Mouse (Mus musculus): Measurements from ENCODE around the gene Tmem88. TPM values are rescaled to one million over a fixed set of nuclear protein-coding genes. Genes with fewer than 3 reads are reported as not detected.
A peak's percentile ranks its signal among the peaks of the same experiment; 100 is the strongest.

The Tmem88 gene
- polyA plus RNA-seq, 1 experiment from 2014 or later = 39.6 TPM

- H3K9ac ChIP-seq (ENCODE audit: low read length) = no peak overlapping the region
- ATAC-seq (replicated peaks; ENCODE audit: extremely low read depth, insufficient read depth, low FRiP score) = no peak
- no peak overlapping the region; the same call in 1 of the 2 replicates for H3K4me3 ChIP-seq (ENCODE audit: low read length)
- peak overlapping the region; percentile 93 for H3K4me2 ChIP-seq (ENCODE audit: low read depth, low read length)
- no peaks in the 10 kb centered on the region for H3K27me3 ChIP-seq (ENCODE audit: control insufficient read depth, insufficient read depth, low read length)
- H3K9me3 ChIP-seq (replicated peaks; ENCODE audit: control insufficient read depth, low read length) = no peaks in the 10 kb centered on the region
- whole genome bisulfite sequencing = 44% methylated on average over 2 of the region's 2 CpGs
- H3K36me3 ChIP-seq (ENCODE audit: control insufficient read depth, insufficient read depth) = no peaks in the 10 kb centered on the region
- peak overlapping the region; percentile 62 for H3K27ac ChIP-seq (ENCODE audit: low read length)
- H3K4me1 ChIP-seq (ENCODE audit: control insufficient read depth, insufficient read depth, low read length) = peaks cover 39% of the 10 kb centered on the region
These were observed 27.8 kb downstream of the Tmem88 start for GRCm38 (mm10) chr11:69369990-69370816.

- Histone ChIP-seq H3K9ac (ENCODE audit: low read length) (peak within 1 kb of the TSS; percentile 98), H3K27me3 (ENCODE audit: control insufficient read depth, insufficient read depth, low read length) (no peaks in the 10 kb centered on the region), H3K36me3 (ENCODE audit: control insufficient read depth, insufficient read depth) (no peaks in the 10 kb centered on the region), H3K4me1 (ENCODE audit: control insufficient read depth, insufficient read depth, low read length) (peaks cover 47% of the 10 kb centered on the region), H3K4me3 (ENCODE audit: low read length) (peak within 1 kb of the TSS; percentile 94), H3K4me2 (ENCODE audit: low read depth, low read length) (peak within 1 kb of the TSS; percentile 93), H3K27ac (ENCODE audit: low read length) (peak within 1 kb of the TSS; percentile 91), H3K9me3 (replicated peaks; ENCODE audit: control insufficient read depth, low read length) (no peaks in the 10 kb centered on the region)
- no peak for ATAC-seq (replicated peaks; ENCODE audit: extremely low read depth, insufficient read depth, low FRiP score)
- WGBS = 3% methylated on average over 21 of the region's 34 CpGs
These were observed 28.6 kb downstream of the Tmem88 start, which contains the start of gene Chd3 for GRCm38 (mm10) chr11:69369215-69369989. Gene Chd3, minus strand, starts transcription at chr11:69369406.

GRCm38 (mm10) chr11:69368356-69369214 lies 29.4 kb downstream of the Tmem88 start:
- Histone ChIP-seq H3K27me3 (ENCODE audit: control insufficient read depth, insufficient read depth, low read length) (no peaks in the 10 kb centered on the region), H3K4me1 (ENCODE audit: control insufficient read depth, insufficient read depth, low read length) (peaks cover 49% of the 10 kb centered on the region), H3K36me3 (ENCODE audit: control insufficient read depth, insufficient read depth) (no peaks in the 10 kb centered on the region), H3K9me3 (replicated peaks; ENCODE audit: control insufficient read depth, low read length) (no peaks in the 10 kb centered on the region), H3K4me3 (ENCODE audit: low read length) (peak overlapping the region; percentile 94), H3K4me2 (ENCODE audit: low read depth, low read length) (peak overlapping the region; percentile 93), H3K9ac (ENCODE audit: low read length) (peak overlapping the region; percentile 98), H3K27ac (ENCODE audit: low read length) (peak overlapping the region; percentile 91)
- WGBS = 0% methylated on average over 83 of the region's 106 CpGs
- ATAC-seq (replicated peaks; ENCODE audit: extremely low read depth, insufficient read depth, low FRiP score) = 0 out of 2 replicates have a peak, but pooled peaks have one; percentile 4

- H3K36me3 ChIP-seq (ENCODE audit: control insufficient read depth, insufficient read depth) = no peaks in the 10 kb centered on the region
- H3K9ac ChIP-seq (ENCODE audit: low read length) = peak overlapping the region; percentile 98
- H3K4me1 ChIP-seq (ENCODE audit: control insufficient read depth, insufficient read depth, low read length) = peaks cover 49% of the 10 kb centered on the region
- no peaks in the 10 kb centered on the region for H3K9me3 ChIP-seq (replicated peaks; ENCODE audit: control insufficient read depth, low read length)
- ATAC-seq (replicated peaks; ENCODE audit: extremely low read depth, insufficient read depth, low FRiP score) = no peak
- H3K4me3 ChIP-seq (ENCODE audit: low read length) = peak overlapping the region; percentile 94
- H3K27me3 ChIP-seq (ENCODE audit: control insufficient read depth, insufficient read depth, low read length) = no peaks in the 10 kb centered on the region
- WGBS = under 1% methylated on average over 22 of the region's 22 CpGs
- peak overlapping the region; percentile 91 for H3K27ac ChIP-seq (ENCODE audit: low read length)
- peak overlapping the region; percentile 93 for H3K4me2 ChIP-seq (ENCODE audit: low read depth, low read length)
These were observed 30.2 kb downstream of the Tmem88 start for GRCm38 (mm10) chr11:69367616-69368355.

GRCm38 (mm10) chr11:69366855-69367615 lies 31.0 kb downstream of the Tmem88 start:
- ATAC-seq (replicated peaks; ENCODE audit: extremely low read depth, insufficient read depth, low FRiP score) = no peak
- H3K36me3 ChIP-seq (ENCODE audit: control insufficient read depth, insufficient read depth) = peaks cover 1% of the 10 kb centered on the region; the same call in 1 of the 2 replicates
- no peaks in the 10 kb centered on the region for H3K9me3 ChIP-seq (replicated peaks; ENCODE audit: control insufficient read depth, low read length)
- H3K4me1 ChIP-seq (ENCODE audit: control insufficient read depth, insufficient read depth, low read length) = peaks cover 44% of the 10 kb centered on the region
- H3K9ac ChIP-seq (ENCODE audit: low read length) = peak overlapping the region; percentile 98
- peak overlapping the region; percentile 93 for H3K4me2 ChIP-seq (ENCODE audit: low read depth, low read length)
- peak overlapping the region; percentile 91 for H3K27ac ChIP-seq (ENCODE audit: low read length)
- no peaks in the 10 kb centered on the region for H3K27me3 ChIP-seq (ENCODE audit: control insufficient read depth, insufficient read depth, low read length)
- peak overlapping the region; percentile 94 for H3K4me3 ChIP-seq (ENCODE audit: low read length)
- under 1% methylated on average over 22 of the region's 22 CpGs for WGBS

GRCm38 (mm10) chr11:69366157-69366854 lies 31.7 kb downstream of the Tmem88 start:
- H3K27ac ChIP-seq (ENCODE audit: low read length) = peak overlapping the region; percentile 91
- peak; percentile 81 for ATAC-seq (replicated peaks; ENCODE audit: extremely low read depth, insufficient read depth, low FRiP score)
- peaks cover 7% of the 10 kb centered on the region for H3K36me3 ChIP-seq (ENCODE audit: control insufficient read depth, insufficient read depth)
- peak overlapping the region; percentile 94 for H3K4me3 ChIP-seq (ENCODE audit: low read length)
- H3K4me1 ChIP-seq (ENCODE audit: control insufficient read depth, insufficient read depth, low read length) = peaks cover 41% of the 10 kb centered on the region
- WGBS = 1% methylated on average over 26 of the region's 26 CpGs
- H3K4me2 ChIP-seq (ENCODE audit: low read depth, low read length) = peak overlapping the region; percentile 93
- H3K27me3 ChIP-seq (ENCODE audit: control insufficient read depth, insufficient read depth, low read length) = no peaks in the 10 kb centered on the region
- no peaks in the 10 kb centered on the region for H3K9me3 ChIP-seq (replicated peaks; ENCODE audit: control insufficient read depth, low read length)
- H3K9ac ChIP-seq (ENCODE audit: low read length) = peak overlapping the region; percentile 98

GRCm38 (mm10) chr11:69365722-69366121 lies 32.3 kb downstream of the Tmem88 start:
- peak overlapping the region; percentile 93 for H3K4me2 ChIP-seq (ENCODE audit: low read depth, low read length)
- H3K27ac ChIP-seq (ENCODE audit: low read length) = peak overlapping the region; percentile 91
- H3K4me1 ChIP-seq (ENCODE audit: control insufficient read depth, insufficient read depth, low read length) = peaks cover 38% of the 10 kb centered on the region
- WGBS = 34% methylated on average over 6 of the region's 6 CpGs
- no peaks in the 10 kb centered on the region for H3K9me3 ChIP-seq (replicated peaks; ENCODE audit: control insufficient read depth, low read length)
- peak overlapping the region; percentile 71 for H3K9ac ChIP-seq (ENCODE audit: low read length)
- ATAC-seq (replicated peaks; ENCODE audit: extremely low read depth, insufficient read depth, low FRiP score) = no peak
- no peaks in the 10 kb centered on the region for H3K27me3 ChIP-seq (ENCODE audit: control insufficient read depth, insufficient read depth, low read length)
- H3K4me3 ChIP-seq (ENCODE audit: low read length) = peak overlapping the region; percentile 94
- H3K36me3 ChIP-seq (ENCODE audit: control insufficient read depth, insufficient read depth) = peaks cover 11% of the 10 kb centered on the region
